Mouse (Mus musculus): ENCODE results near the gene Hjurp. TPM values are rescaled to one million over a fixed set of nuclear protein-coding genes. Genes with fewer than 3 reads are reported as not detected.
"Not testable (repeated sequence)": the region's sequence is repeated elsewhere in the genome, so short reads cannot be mapped to it uniquely, and the experiment has no call there.

Hjurp gene
- total RNA-seq, 2 experiments from 2014 or later, result 30.7 to 36.6 TPM

DNA sequence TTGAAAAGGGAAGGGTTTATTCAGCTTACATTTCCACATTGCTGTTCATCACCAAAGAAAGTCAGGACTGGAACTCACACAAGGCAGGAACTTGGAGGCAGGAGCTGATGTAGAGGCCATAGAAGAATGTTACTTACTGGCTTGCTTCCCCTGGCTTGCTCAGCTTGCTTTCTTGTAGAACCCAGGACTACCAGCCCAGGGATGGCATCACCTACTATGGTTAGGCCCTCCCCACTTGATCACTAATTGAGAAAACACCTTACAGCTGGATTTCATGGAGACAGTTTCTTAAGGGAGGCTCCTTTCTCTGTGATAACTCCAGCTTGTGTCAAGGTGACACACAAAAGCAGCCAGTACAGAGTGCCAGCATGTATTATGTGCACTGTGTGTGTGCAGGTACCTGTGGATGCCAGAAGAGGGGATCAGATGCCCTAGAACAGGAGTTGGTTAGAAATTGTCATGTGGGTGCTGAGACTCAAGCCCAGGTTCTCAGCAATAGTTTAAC lies 54.4 kb downstream of the Hjurp start:
- not testable (repeated sequence) for DNase-seq

DNA sequence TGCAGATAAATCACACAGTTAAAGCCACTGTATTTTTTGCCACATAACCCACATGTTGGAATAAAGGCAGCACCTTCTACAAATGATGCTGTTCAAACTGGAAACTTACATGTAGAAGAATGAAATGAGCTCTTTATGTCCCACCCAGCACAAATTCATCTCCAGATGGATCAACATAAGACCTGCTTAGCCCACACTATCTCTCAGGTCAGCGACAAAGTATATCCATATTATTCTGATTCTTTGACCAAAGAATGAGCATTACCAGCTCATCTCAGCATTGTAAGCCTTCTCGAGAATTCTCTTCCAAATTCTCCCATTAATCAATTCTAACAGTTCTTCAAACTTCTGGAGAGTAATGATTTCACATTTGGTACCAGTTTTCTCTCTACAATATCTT lies 55.2 kb downstream of the Hjurp start:
- DNase-seq, result no peak

DNA sequence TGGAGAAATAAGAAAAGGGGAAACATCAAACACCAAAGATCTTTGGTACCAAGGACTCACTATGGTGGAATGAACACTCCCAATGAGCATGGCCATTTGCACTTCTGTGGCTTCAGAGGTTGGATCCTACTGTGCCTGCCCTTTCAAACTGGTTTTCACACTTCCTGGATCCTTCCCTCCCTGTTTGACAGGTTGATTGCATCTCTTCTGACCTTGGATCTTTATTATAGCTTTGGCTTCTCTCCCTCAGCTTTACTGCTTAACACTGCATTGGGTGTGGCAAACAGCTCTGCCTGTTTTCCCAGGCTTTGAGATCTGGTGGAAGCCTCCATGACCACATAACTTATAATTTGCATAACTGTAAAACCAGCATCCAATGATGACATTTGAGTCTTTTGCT lies 57.1 kb downstream of the Hjurp start:
- DNase-seq, result no peak

DNA sequence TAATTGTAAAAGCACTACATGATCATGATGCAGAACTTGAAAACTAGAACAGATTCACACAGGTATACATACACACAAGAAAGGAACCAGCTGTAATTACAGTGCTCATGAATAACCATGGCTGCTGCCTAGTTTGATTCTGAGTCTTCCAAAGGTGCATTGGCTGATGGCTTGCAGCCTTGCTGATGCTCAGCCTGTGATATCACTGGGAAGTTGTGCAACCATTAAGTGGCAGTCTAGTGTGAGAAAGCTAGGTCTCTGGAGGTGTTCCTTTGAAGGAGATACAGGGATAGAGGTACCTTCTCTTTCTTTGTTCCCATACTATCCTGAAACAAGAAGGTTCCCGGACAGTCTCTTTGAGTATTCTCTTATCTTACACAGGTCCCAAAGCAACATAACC lies 58.4 kb downstream of the Hjurp start:
- DNase-seq, result no peak

DNA sequence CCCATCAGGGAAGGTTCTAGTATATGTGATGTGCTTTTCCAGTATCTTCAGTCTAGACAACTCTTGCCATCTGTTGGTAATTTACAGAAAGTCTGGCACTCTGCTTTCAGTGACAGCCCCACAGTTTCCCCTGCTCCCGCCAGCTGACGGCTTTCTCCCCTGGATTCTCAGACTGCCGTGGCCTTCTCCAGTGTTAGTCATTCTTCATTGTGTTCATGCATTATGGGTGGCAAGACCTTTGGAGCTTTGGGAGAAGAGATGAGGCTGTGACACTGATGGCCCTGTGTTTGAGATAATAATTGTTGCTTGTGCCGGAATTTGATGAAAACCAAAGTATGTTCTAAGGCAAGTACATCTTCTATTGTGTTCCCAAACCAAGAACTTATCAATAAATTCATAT lies 58.8 kb downstream of the Hjurp start:
- no peak for DNase-seq

DNA sequence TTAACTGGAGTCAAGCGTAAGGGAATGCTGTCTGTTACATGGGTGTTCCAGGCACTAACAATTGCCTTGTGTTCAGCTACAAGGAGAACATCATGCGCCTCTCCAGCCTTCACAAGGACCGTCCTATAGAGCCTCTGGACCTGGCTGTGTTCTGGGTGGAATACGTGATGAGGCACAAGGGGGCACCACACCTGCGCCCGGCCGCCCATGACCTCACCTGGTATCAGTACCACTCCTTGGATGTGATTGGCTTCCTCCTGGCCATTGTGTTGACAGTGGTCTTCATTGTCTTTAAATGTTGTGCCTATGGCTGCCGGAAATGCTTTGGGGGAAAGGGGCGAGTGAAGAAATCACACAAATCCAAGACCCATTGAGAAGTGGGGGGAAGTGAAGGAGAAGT lies 59.4 kb downstream of the Hjurp start:
- no peak for DNase-seq

DNA sequence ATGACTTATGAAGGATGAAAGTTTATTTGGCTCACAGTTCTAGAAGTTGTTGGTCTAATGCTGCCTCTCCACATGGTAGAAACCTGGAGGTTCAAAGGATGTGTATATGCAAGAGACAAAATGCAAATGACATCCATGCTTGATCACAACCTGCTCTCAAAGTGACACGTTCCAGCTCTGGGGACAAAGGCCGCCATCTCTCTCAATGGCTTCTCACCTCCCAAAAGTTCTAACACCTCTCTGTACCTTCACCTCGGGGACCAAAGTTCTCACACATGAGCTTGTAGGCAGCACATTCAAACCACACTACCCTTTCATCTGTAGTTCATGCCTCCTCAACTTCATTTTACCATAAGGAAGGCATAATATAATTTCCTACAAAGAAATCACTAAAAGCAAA lies 59.9 kb downstream of the Hjurp start:
- DNase-seq, result no peak

DNA sequence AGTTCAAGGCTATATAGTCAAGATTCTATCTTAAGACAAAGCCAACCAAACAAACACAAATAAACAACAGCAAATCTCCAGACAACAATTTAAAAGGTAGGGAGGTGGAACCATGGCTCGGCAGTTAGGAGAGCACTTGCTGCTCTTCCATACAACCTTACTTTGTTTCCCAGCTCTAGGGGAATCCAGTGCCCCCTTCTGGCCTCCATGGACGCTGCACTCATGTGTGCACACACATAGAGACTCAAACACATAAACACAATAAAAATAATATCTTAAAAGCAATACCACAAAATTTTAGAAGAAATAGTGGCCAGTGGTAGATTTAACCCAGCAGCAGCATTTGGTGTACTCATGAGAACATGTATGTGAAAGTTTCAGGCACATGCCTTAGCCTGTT lies 60.3 kb downstream of the Hjurp start:
- DNase-seq, result no peak

DNA sequence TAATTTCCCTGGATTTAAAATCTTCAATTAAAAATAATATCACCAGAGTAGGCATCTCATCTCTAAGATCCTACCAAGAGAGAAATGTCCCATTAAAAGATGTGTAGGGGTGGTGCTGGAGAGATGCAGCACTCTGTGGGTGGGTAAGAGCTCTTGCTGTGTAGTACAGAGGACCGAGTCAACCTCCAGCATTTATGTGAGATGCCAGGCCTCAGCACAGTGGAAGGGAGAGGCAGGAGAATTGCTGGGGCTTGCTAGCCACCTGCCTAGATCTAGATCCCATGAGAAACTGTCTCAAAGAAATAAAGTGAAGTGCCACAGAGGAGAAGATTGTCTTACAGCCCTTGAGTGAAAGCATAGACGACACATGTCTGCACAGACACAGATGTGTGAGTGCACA lies 60.9 kb downstream of the Hjurp start:
- DNase-seq, result no peak

DNA sequence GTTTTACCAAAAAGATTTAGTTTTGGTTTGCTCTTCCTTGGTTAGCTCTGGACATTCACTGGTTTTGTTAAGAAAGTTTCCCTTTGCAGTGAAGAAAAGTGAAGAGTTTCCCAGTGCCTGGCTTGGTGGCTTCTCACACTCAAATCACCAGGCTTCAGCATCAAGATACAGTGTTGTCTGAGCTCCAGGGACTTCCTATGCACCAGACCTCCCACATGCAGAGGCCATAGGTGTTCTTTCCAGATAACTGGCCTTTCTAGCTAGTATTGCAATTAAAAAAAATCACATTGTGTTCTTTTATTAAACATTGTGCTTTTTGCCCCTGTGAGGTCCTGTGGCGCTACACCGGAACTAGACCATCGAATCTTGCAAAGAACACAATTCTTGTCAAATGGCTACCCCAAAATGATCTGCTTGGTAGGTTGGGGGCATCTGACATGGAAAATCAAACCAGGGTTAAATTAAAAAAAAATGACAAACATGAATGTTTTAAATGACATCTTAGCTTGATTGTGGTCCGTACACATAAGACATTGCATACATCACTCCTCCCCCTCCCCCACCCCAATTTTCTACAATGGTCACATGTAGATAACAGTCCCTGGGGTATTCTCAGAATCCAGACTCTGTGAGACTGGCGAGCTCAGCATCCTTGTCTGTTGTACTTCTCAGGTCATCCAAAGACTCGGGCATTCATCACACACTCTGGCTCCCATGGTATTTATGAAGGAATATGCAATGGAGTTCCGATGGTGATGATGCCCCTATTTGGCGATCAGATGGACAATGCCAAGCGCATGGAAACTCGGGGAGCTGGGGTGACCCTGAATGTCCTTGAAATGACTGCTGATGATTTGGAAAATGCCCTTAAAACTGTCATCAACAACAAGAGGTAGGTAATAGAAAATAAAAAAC lies 61.7 kb downstream of the Hjurp start:
- DNase-seq, result no peak

DNA sequence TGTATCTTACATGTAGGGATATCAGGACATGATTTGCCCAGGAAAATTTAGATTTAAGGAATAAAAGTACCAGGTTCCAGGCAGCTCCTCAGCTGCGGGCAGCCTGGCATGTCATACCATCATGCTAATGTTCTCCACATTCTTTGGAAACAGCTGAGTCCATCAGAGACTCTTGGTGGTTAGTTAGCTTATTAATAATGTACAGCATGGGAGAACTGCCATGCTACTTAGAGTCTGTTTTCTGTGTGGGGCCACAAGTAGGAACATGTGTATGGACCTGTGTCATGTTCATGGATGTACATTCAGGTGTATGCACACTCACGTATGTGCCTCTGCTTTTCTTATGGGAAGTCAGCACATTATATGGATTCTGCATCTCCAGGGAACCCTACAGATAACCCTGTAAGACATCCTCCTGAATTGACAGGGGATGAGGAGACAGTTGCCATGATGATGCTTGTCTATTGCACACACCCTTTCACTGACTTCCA lies 62.9 kb downstream of the Hjurp start:
- DNase-seq, result no peak

DNA sequence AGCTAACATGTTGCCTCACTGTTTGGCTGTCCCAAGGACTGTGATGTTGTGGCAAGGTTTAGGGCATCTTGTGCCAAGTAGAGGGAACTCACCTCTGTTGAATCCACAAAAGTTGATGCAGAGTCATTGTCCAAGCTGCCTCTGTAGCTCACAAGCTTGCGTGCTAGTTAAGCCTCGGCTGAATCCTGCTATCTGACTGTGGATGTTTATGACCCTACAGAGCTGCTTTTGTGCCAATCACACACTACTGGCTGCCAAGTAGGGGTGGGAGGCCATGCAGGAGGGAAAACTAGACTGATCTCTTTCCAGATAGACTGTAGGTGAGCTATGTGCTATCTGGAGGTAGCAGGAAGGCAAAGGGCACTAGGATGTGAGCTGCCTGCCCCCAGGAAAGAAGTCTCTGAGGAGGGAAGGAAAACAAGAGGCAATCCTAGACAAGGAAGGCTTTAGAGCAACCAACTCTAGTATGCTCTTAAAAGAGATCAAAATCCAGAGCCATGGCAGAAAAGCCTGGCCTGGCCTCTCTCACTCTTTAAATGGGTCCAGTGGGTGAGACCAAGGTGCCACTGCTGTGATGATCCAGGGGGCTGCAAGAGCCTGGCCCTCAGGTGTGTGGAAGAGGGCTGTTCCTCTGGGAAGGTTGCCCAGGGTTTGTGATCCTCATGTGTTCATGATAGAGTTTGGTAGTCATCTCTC lies 63.5 kb downstream of the Hjurp start:
- DNase-seq, result no peak

DNA sequence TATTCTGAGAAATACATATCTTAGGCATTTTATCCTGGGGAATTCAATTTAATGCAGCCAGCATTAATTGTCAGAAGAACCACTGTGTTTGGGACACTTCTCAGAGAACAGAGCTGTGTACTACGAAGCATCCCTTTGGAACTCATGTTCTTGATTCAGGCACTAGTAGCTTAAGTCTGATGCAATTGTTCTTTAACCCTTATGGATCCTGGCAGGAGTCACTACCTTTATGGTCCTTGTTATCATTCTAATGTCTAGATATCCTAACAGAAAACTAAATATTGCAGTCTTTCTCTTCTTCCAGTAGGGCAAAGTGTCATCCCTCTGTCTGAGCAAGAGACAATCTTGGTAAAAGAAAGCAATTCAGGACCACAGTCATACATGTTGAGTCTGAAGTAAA lies 64.4 kb downstream of the Hjurp start:
- DNase-seq, result no peak

Other genes starting within 250 kb of the Hjurp start
- gene Ugt1a10, start 222.2 kb downstream of the Hjurp start, total RNA-seq (2021), result not detected
- not detected for gene Ugt1a9, start 206.8 kb downstream of the Hjurp start, total RNA-seq (2021)
- not detected for gene Ugt1a8, start 189.8 kb downstream of the Hjurp start, total RNA-seq (2021)
- 1 to 10 TPM in 1 of 2 experiments, under 1 TPM in 1; 0.51 to 1.3 TPM for gene Ugt1a7c, start 182.6 kb downstream of the Hjurp start, total RNA-seq (2021)
- not detected for gene Ugt1a6b, start 174.4 kb downstream of the Hjurp start, total RNA-seq (2021)
- under 1 TPM; 0.52 to 0.86 TPM for gene Ugt1a6a, start 142.8 kb downstream of the Hjurp start, total RNA-seq (2021)
- not detected for gene Ugt1a5, start 111.6 kb downstream of the Hjurp start, total RNA-seq (2021)
- gene Ugt1a2, start 77.0 kb downstream of the Hjurp start, total RNA-seq (2021), result not detected
- 1 to 10 TPM; 2.2 to 3.0 TPM for gene Dnajb3, start 71.9 kb downstream of the Hjurp start, total RNA-seq (2021)
- gene Ugt1a1, start 65.7 kb downstream of the Hjurp start, total RNA-seq (2021), result not detected
- under 1 TPM in 1 of 2 experiments, not detected in 1; 0.05 TPM for gene Mroh2a, start 50.6 kb downstream of the Hjurp start, total RNA-seq (2021)
- gene Trpm8, start within 50 bp of the Hjurp start, total RNA-seq (2021), result under 1 TPM in 1 of 2 experiments, not detected in 1; 0.15 TPM
- gene Spp2, start 129.3 kb upstream of the Hjurp start, total RNA-seq (2021), result not detected
- gene Glrp1, start 232.4 kb upstream of the Hjurp start, total RNA-seq (2021), result not detected